Mouse (Mus musculus): ENCODE results near the gene Cbr1. TPM values are rescaled to one million over a fixed set of nuclear protein-coding genes. Genes with fewer than 3 reads are reported as not detected.
"Not testable (repeated sequence)": the region's sequence is repeated elsewhere in the genome, so short reads cannot be mapped to it uniquely, and the experiment has no call there.

Gene Cbr1
- polyA plus RNA-seq, 1 experiment from 2014 or later, result 82.1 TPM

GRCm38 (mm10) chr16:93604481-93604969 is 1.1 kb upstream of the Cbr1 start:
- H3K4me1 ChIP-seq, result peaks cover 43% of the 10 kb centered on the region
- WGBS, result 3% methylated on average over 16 of the region's 16 CpGs
- no peaks in the 10 kb centered on the region for H3K9me3 ChIP-seq (replicated peaks)
- peak overlapping the region; percentile 57 for H3K4me3 ChIP-seq
- peak; percentile 18 for DNase-seq (ENCODE audit: low spot score)
- peaks cover 6% of the 10 kb centered on the region for H3K27me3 ChIP-seq (ENCODE audit: low read depth, poor library complexity, severe bottlenecking)
- peak overlapping the region; percentile 88 for H3K27ac ChIP-seq (replicated peaks)
- H3K36me3 ChIP-seq, result 0 out of 2 replicates have a peak, but pooled peaks cover 3% of the 10 kb centered on the region

- no peak for DNase-seq (ENCODE audit: low spot score)
- H3K27ac ChIP-seq (replicated peaks), result no peak overlapping the region
- WGBS, result 91% methylated on average over 7 of the region's 7 CpGs
- H3K4me1 ChIP-seq, result peaks cover 43% of the 10 kb centered on the region
- peaks cover 6% of the 10 kb centered on the region for H3K27me3 ChIP-seq (ENCODE audit: low read depth, poor library complexity, severe bottlenecking)
- no peak overlapping the region for H3K4me3 ChIP-seq
- H3K36me3 ChIP-seq, result peaks cover 17% of the 10 kb centered on the region
- no peaks in the 10 kb centered on the region for H3K9me3 ChIP-seq (replicated peaks)
Measured at GRCm38 (mm10) chr16:93606146-93606545, 493 bp downstream of the Cbr1 start.

- H3K27ac ChIP-seq (replicated peaks), result peak overlapping the region; percentile 86
- H3K36me3 ChIP-seq, result peaks cover 26% of the 10 kb centered on the region
- H3K4me1 ChIP-seq, result peaks cover 43% of the 10 kb centered on the region
- under 1% methylated on average over 32 of the region's 32 CpGs for WGBS
- H3K27me3 ChIP-seq (ENCODE audit: low read depth, poor library complexity, severe bottlenecking), result peaks cover 6% of the 10 kb centered on the region
- peak; percentile 77 for DNase-seq (ENCODE audit: low spot score)
- no peaks in the 10 kb centered on the region for H3K9me3 ChIP-seq (replicated peaks)
- H3K4me3 ChIP-seq, result peak overlapping the region; percentile 74
Measured at GRCm38 (mm10) chr16:93607669-93608101, 2.0 kb downstream of the Cbr1 start.

DNA sequence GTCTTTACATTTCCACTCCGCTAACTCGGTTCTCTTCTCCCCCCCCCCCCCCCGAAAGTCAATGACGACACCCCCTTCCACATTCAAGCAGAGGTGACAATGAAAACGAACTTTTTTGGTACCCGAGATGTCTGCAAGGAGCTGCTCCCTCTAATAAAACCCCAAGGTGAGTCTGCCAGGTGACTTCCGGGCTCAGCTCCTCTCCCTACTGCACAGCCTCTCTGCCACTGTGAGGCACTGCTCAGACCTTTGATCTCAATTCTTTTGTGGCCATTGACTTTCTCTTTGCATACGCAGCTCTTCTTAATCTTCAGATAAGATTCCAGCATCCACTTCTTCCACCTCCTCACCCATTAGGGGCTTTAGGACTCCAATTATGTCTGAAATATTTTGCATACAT is 3.1 kb downstream of the Cbr1 start:
- Histone ChIP-seq H3K4me1 (peaks cover 37% of the 10 kb centered on the region), H3K36me3 (peaks cover 26% of the 10 kb centered on the region), H3K27me3 (ENCODE audit: low read depth, poor library complexity, severe bottlenecking) (peaks cover 6% of the 10 kb centered on the region), H3K4me3 (peak overlapping the region; percentile 74), H3K27ac (replicated peaks) (no peak overlapping the region), H3K9me3 (replicated peaks) (no peaks in the 10 kb centered on the region)
- DNase-seq (ENCODE audit: low spot score), result no peak
- 78% methylated on average over 8 of the region's 8 CpGs for WGBS

- Histone ChIP-seq H3K4me3 (no peak overlapping the region), H3K4me1 (peaks cover 29% of the 10 kb centered on the region), H3K27me3 (ENCODE audit: low read depth, poor library complexity, severe bottlenecking) (peaks cover 6% of the 10 kb centered on the region), H3K27ac (replicated peaks) (no peak overlapping the region), H3K9me3 (replicated peaks) (no peaks in the 10 kb centered on the region), H3K36me3 (peaks cover 26% of the 10 kb centered on the region)
- DNase-seq (ENCODE audit: low spot score), result no peak
- WGBS, result 92% methylated on average over 4 of the region's 4 CpGs
Measured at GRCm38 (mm10) chr16:93609796-93610195, 4.1 kb downstream of the Cbr1 start.

- WGBS, result 94% methylated on average over 4 of the region's 4 CpGs
Measured at GRCm38 (mm10) chr16:93610961-93611360, 5.3 kb downstream of the Cbr1 start.

DNA sequence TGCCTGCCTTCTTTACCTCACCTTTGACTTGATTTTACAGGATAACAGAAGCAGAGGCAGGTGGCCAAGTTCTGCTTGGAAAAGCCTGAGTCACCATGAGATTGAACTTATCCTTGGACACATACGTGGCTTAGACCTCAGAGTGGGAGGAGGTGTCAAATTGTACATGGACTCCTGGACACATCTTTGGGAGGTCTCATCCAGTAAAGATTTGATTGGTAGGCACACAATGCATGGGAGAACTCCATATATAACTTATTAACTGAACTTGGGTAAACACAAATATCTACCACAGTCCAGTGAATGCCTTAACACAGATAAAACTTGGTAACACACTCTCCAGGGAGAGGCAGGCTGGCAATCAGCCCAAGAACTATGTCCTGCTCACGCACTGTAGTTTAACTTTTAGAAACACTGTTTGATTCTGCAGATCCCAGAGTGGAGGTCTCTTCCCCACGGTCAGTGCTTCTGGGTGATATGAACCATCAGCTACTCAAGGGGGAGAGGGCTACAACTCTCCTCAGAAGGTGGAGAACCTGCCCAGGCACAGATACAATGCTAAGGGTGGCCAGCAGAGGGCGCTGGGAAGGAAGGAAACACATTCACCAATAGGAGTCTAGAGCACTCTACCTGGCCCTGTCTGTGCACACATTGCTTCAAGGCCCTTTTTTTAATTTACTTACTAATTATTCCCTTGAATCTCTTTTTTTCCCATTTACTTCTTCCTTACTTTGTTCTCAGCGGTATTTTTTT is 9.6 kb downstream of the Cbr1 start:
- H3K27me3 ChIP-seq (ENCODE audit: low read depth, poor library complexity, severe bottlenecking), result no peaks in the 10 kb centered on the region
- H3K27ac ChIP-seq (replicated peaks), result no peak overlapping the region
- WGBS, result 40% methylated on average over 5 of the region's 5 CpGs
- no peaks in the 10 kb centered on the region for H3K9me3 ChIP-seq (replicated peaks)
- peaks cover 16% of the 10 kb centered on the region for H3K36me3 ChIP-seq
- H3K4me3 ChIP-seq, result no peak overlapping the region
- peak; percentile 59 for DNase-seq (ENCODE audit: low spot score)
- H3K4me1 ChIP-seq, result no peaks in the 10 kb centered on the region

More at GRCm38 (mm10) chr16:93610961-93611360, 5.3 kb downstream of the Cbr1 start:
- Histone ChIP-seq H3K9me3 (replicated peaks) (no peaks in the 10 kb centered on the region), H3K27me3 (ENCODE audit: low read depth, poor library complexity, severe bottlenecking) (no peaks in the 10 kb centered on the region; the same call in 1 of the 2 replicates), H3K4me1 (peaks cover 22% of the 10 kb centered on the region), H3K36me3 (peaks cover 26% of the 10 kb centered on the region), H3K4me3 (no peak overlapping the region), H3K27ac (replicated peaks) (no peak overlapping the region)
- no peak for DNase-seq (ENCODE audit: low spot score)

- not testable (repeated sequence) for H3K9me3 ChIP-seq (replicated peaks); H3K27me3 ChIP-seq (ENCODE audit: low read depth, poor library complexity, severe bottlenecking); H3K4me1 ChIP-seq; H3K27ac ChIP-seq (replicated peaks); H3K4me3 ChIP-seq; DNase-seq (ENCODE audit: low spot score); H3K36me3 ChIP-seq
- WGBS, result 87% methylated on average over 4 of the region's 4 CpGs
Measured at GRCm38 (mm10) chr16:93623759-93624158, 18.1 kb downstream of the Cbr1 start.

DNA sequence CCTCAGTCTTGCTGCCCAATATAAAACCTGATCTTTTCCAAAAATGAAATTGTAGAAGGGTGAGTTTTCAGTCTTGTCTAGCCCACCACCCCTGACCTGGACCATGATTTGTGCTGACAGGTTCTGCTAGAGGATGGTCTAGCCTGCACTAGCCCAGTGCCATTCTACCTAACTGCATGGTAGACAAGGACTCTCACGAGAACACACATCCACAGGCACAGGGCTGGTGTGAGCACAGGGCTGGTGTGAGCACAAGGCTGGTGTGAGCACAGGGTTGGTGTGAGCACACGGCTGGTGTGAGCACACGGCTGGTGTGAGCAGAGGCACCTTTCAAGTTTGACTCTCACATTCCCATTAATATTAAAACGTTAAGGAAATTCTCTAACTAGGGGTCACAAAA is 19.0 kb downstream of the Cbr1 start:
- Histone ChIP-seq H3K27ac (replicated peaks) (no peak overlapping the region), H3K36me3 (no peaks in the 10 kb centered on the region), H3K4me3 (no peak overlapping the region), H3K4me1 (no peaks in the 10 kb centered on the region), H3K27me3 (ENCODE audit: low read depth, poor library complexity, severe bottlenecking) (no peaks in the 10 kb centered on the region), H3K9me3 (replicated peaks) (no peaks in the 10 kb centered on the region)
- WGBS, result 86% methylated on average over 4 of the region's 4 CpGs
- no peak for DNase-seq (ENCODE audit: low spot score)

GRCm38 (mm10) chr16:93626745-93627144 is 21.1 kb downstream of the Cbr1 start:
- Histone ChIP-seq H3K4me1 (no peaks in the 10 kb centered on the region), H3K36me3 (no peaks in the 10 kb centered on the region), H3K27ac (replicated peaks) (no peak overlapping the region), H3K9me3 (replicated peaks) (no peaks in the 10 kb centered on the region), H3K4me3 (no peak overlapping the region), H3K27me3 (ENCODE audit: low read depth, poor library complexity, severe bottlenecking) (no peaks in the 10 kb centered on the region)
- 24% methylated on average over 1 of the region's 1 CpGs for WGBS
- no peak for DNase-seq (ENCODE audit: low spot score)

- Histone ChIP-seq H3K4me1 (no peaks in the 10 kb centered on the region), H3K27ac (replicated peaks) (no peak within 1 kb of the TSS), H3K9me3 (replicated peaks) (no peaks in the 10 kb centered on the region), H3K27me3 (ENCODE audit: low read depth, poor library complexity, severe bottlenecking) (no peaks in the 10 kb centered on the region), H3K4me3 (no peak within 1 kb of the TSS), H3K36me3 (no peaks in the 10 kb centered on the region)
- DNase-seq (ENCODE audit: low spot score), result no peak
- WGBS, result 83% methylated on average over 23 of the region's 23 CpGs
Measured at GRCm38 (mm10) chr16:93627761-93628400, 22.2 kb downstream of the Cbr1 start, which contains the start of gene Gm5678. Gene Gm5678, plus strand, starts transcription at chr16:93628097.

DNA sequence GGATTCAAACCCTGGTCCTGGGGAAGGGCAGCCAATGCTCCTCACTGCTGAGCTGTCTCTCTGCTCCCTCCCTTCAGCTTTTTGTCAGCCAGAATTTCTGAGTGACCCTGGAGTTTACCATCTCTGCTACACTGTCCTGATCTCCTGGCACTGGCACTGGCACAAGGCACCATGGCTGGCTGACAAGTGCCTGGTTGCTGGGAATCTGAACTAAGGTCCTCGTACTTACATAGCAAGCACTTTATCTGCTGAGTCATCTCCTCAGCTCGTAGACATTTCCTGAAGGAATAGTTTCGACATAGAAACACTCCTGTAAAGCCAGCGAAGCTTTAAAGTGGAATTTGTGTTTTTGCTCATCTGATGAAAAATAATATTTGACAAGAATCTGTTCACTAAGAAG is 38.4 kb downstream of the Cbr1 start:
- H3K36me3 ChIP-seq, result no peaks in the 10 kb centered on the region
- DNase-seq (ENCODE audit: low spot score), result no peak
- no peak overlapping the region for H3K27ac ChIP-seq (replicated peaks)
- no peak overlapping the region for H3K4me3 ChIP-seq
- H3K9me3 ChIP-seq (replicated peaks), result no peaks in the 10 kb centered on the region
- no peaks in the 10 kb centered on the region for H3K4me1 ChIP-seq
- 80% methylated on average over 4 of the region's 4 CpGs for WGBS
- no peaks in the 10 kb centered on the region for H3K27me3 ChIP-seq (ENCODE audit: low read depth, poor library complexity, severe bottlenecking)

All from midbrain, embryonic 10.5 days (tissue).